Mouse (Mus musculus): Measurements from ENCODE around the gene Znrd1.
"Not testable (repeated sequence)": the region's sequence is repeated elsewhere in the genome, so short reads cannot be mapped to it uniquely, and the experiment has no call there.

The Znrd1 gene

GRCm38 (mm10) chr17:36957999-36958743 lies at the start of gene Znrd1, which contains the start of gene Znrd1as:
Gene Znrd1, minus strand, starts transcription at chr17:36958559.
Gene Znrd1as, plus strand, starts transcription at chr17:36958592.
- peak; percentile 92 for DNase-seq

- DNase-seq, result no peak
Observed at GRCm38 (mm10) chr17:37003366-37003765, 45.0 kb upstream of the Znrd1 start.

GRCm38 (mm10) chr17:37002364-37003330 lies 44.3 kb upstream of the Znrd1 start:
- peak; percentile 43 for DNase-seq

GRCm38 (mm10) chr17:37000863-37001262 lies 42.5 kb upstream of the Znrd1 start, which contains the start of gene Zfp57:
Gene Zfp57, plus strand, starts transcription at chr17:37001163.
- DNase-seq, result no peak

- DNase-seq, result no peak
Observed at GRCm38 (mm10) chr17:36998477-36998876, 40.1 kb upstream of the Znrd1 start.

- DNase-seq, result peak; percentile 88
Observed at GRCm38 (mm10) chr17:36997033-36997735, 38.8 kb upstream of the Znrd1 start.

GRCm38 (mm10) chr17:36995448-36995847 lies 37.1 kb upstream of the Znrd1 start:
- DNase-seq, result no peak

GRCm38 (mm10) chr17:36994528-36994927 lies 36.2 kb upstream of the Znrd1 start:
- DNase-seq, result no peak

GRCm38 (mm10) chr17:36993770-36994325 lies 35.5 kb upstream of the Znrd1 start:
- DNase-seq, result no peak

GRCm38 (mm10) chr17:36992336-36993104 lies 34.2 kb upstream of the Znrd1 start:
- no peak for DNase-seq

GRCm38 (mm10) chr17:36990630-36991029 lies 32.3 kb upstream of the Znrd1 start:
- DNase-seq, result not testable (repeated sequence)

- DNase-seq, result no peak
Observed at GRCm38 (mm10) chr17:36989437-36989836, 31.1 kb upstream of the Znrd1 start, which contains the start of gene H2-M5. Gene H2-M5, minus strand, starts transcription at chr17:36989537.

- DNase-seq, result no peak
Observed at GRCm38 (mm10) chr17:36988475-36988874, 30.1 kb upstream of the Znrd1 start.

GRCm38 (mm10) chr17:36982253-36983155 lies 24.1 kb upstream of the Znrd1 start:
- DNase-seq, result no peak

- DNase-seq, result no peak
Observed at GRCm38 (mm10) chr17:36981845-36982244, 23.5 kb upstream of the Znrd1 start.

- DNase-seq, result no peak
Observed at GRCm38 (mm10) chr17:36981221-36981813, 23.0 kb upstream of the Znrd1 start, which contains the start of gene 2410137M14Rik. Gene 2410137M14Rik, minus strand, starts transcription at chr17:36981237.

- DNase-seq, result no peak
Observed at GRCm38 (mm10) chr17:36973271-36973787, 15.0 kb upstream of the Znrd1 start.

GRCm38 (mm10) chr17:36972791-36973190 lies 14.4 kb upstream of the Znrd1 start:
- no peak for DNase-seq

GRCm38 (mm10) chr17:36971172-36971850 lies 13.0 kb upstream of the Znrd1 start:
- DNase-seq, result no peak
